Mouse (Mus musculus): ENCODE measurements around the gene Sowahc.

Sowahc gene

GRCm38 (mm10) chr10:59252396-59252795, 30.6 kb downstream of the Sowahc start:
- in situ Hi-C loops (cut with MboI, MseI), result no loop called here

- in situ Hi-C loops (cut with MboI, MseI), result no loop called here
These were observed 31.9 kb downstream of the Sowahc start for GRCm38 (mm10) chr10:59253541-59254079.

- in situ Hi-C loops (cut with MboI, MseI), result no loop called here
These were observed 34.8 kb downstream of the Sowahc start for GRCm38 (mm10) chr10:59256533-59256932.

- in situ Hi-C loops (cut with MboI, MseI), result no loop called here
These were observed 37.8 kb downstream of the Sowahc start for GRCm38 (mm10) chr10:59259572-59259971.

GRCm38 (mm10) chr10:59261603-59262002, 39.9 kb downstream of the Sowahc start:
- in situ Hi-C loops (cut with MboI, MseI), result no loop called here

- in situ Hi-C loops (cut with MboI, MseI), result no loop called here
These were observed 40.3 kb downstream of the Sowahc start for GRCm38 (mm10) chr10:59262021-59262420.

GRCm38 (mm10) chr10:59262979-59263378, 41.2 kb downstream of the Sowahc start:
- in situ Hi-C loops (cut with MboI, MseI), result no loop called here

GRCm38 (mm10) chr10:59265067-59265466, 43.3 kb downstream of the Sowahc start:
- in situ Hi-C loops (cut with MboI, MseI), result no loop called here

GRCm38 (mm10) chr10:59265674-59266073, 43.9 kb downstream of the Sowahc start:
- in situ Hi-C loops (cut with MboI, MseI), result no loop called here

GRCm38 (mm10) chr10:59266097-59266496, 44.3 kb downstream of the Sowahc start:
- in situ Hi-C loops (cut with MboI, MseI), result no loop called here

GRCm38 (mm10) chr10:59267275-59267674, 45.5 kb downstream of the Sowahc start:
- in situ Hi-C loops (cut with MboI, MseI), result no loop called here

- in situ Hi-C loops (cut with MboI, MseI), result no loop called here
These were observed 46.4 kb downstream of the Sowahc start for GRCm38 (mm10) chr10:59268109-59268508.

- in situ Hi-C loops (cut with MboI, MseI), result no loop called here
These were observed 47.0 kb downstream of the Sowahc start for GRCm38 (mm10) chr10:59268754-59269153.

- in situ Hi-C loops (cut with MboI, MseI), result loop anchor here (25.0 kb wide), 1 partner anchor 463 kb away; the partner anchor contains the start of gene Sh3rf3
These were observed 54.0 kb downstream of the Sowahc start for GRCm38 (mm10) chr10:59275745-59276144.
